Mouse (Mus musculus): ENCODE measurements around the gene Map2k7.
"Not testable (repeated sequence)": the region's sequence is repeated elsewhere in the genome, so short reads cannot be mapped to it uniquely, and the experiment has no call there.

Map2k7 gene

GRCm38 (mm10) chr8:4226323-4226722 lies 12.2 kb upstream of the Map2k7 start:
- DNase-seq (ENCODE audit: low read depth in 1 of 2, low spot score in 2 of 2), result no peak

GRCm38 (mm10) chr8:4226739-4227347 lies 11.7 kb upstream of the Map2k7 start, which contains the start of gene Lrrc8e:
TSS of gene Lrrc8e (plus strand) at chr8:4226827.
- DNase-seq (ENCODE audit: low read depth in 1 of 2, low spot score in 2 of 2), result no peak

GRCm38 (mm10) chr8:4227919-4228318 lies 10.6 kb upstream of the Map2k7 start:
- no peak for DNase-seq (ENCODE audit: low read depth in 1 of 2, low spot score in 2 of 2)

GRCm38 (mm10) chr8:4229784-4230183 lies 8.8 kb upstream of the Map2k7 start:
- DNase-seq (ENCODE audit: low read depth in 1 of 2, low spot score in 2 of 2), result no peak

- no peak for DNase-seq (ENCODE audit: low read depth in 1 of 2, low spot score in 2 of 2)
Observed at GRCm38 (mm10) chr8:4230612-4231351, 7.8 kb upstream of the Map2k7 start.

- DNase-seq (ENCODE audit: low read depth in 1 of 2, low spot score in 2 of 2), result no peak
Observed at GRCm38 (mm10) chr8:4237814-4238433, 616 bp upstream of the Map2k7 start.

GRCm38 (mm10) chr8:4239193-4239890 lies 802 bp downstream of the Map2k7 start:
- no peak for DNase-seq (ENCODE audit: low read depth in 1 of 2, low spot score in 2 of 2)

- no peak for DNase-seq (ENCODE audit: low read depth in 1 of 2, low spot score in 2 of 2)
Observed at GRCm38 (mm10) chr8:4245061-4245460, 6.5 kb downstream of the Map2k7 start.

GRCm38 (mm10) chr8:4245737-4246136 lies 7.2 kb downstream of the Map2k7 start:
- DNase-seq (ENCODE audit: low read depth in 1 of 2, low spot score in 2 of 2), result no peak

- DNase-seq (ENCODE audit: low read depth in 1 of 2, low spot score in 2 of 2), result no peak
Observed at GRCm38 (mm10) chr8:4247241-4247640, 8.7 kb downstream of the Map2k7 start.

GRCm38 (mm10) chr8:4247951-4248540 lies 9.5 kb downstream of the Map2k7 start, which contains the start of gene Tgfbr3l:
TSS of gene Tgfbr3l (plus strand) at chr8:4248214.
- no peak for DNase-seq (ENCODE audit: low read depth in 1 of 2, low spot score in 2 of 2)

GRCm38 (mm10) chr8:4249213-4249612 lies 10.7 kb downstream of the Map2k7 start:
- no peak for DNase-seq (ENCODE audit: low read depth in 1 of 2, low spot score in 2 of 2)

GRCm38 (mm10) chr8:4250306-4250970 lies 11.9 kb downstream of the Map2k7 start:
- DNase-seq (ENCODE audit: low read depth in 1 of 2, low spot score in 2 of 2), result peak; percentile 46 to 74

- no peak for DNase-seq (ENCODE audit: low read depth in 1 of 2, low spot score in 2 of 2)
Observed at GRCm38 (mm10) chr8:4252116-4252760, 13.7 kb downstream of the Map2k7 start.

GRCm38 (mm10) chr8:4252934-4253841 lies 14.6 kb downstream of the Map2k7 start, which contains the start of gene Snapc2:
TSS of gene Snapc2 (plus strand) at chr8:4253080.
- DNase-seq (ENCODE audit: low read depth in 1 of 2, low spot score in 2 of 2), result peak; percentile 75 to 88

- no peak for DNase-seq (ENCODE audit: low read depth in 1 of 2, low spot score in 2 of 2)
Observed at GRCm38 (mm10) chr8:4254001-4254400, 15.5 kb downstream of the Map2k7 start.

GRCm38 (mm10) chr8:4255471-4255870 lies 16.9 kb downstream of the Map2k7 start:
- DNase-seq (ENCODE audit: low read depth in 1 of 2, low spot score in 2 of 2), result not testable (repeated sequence)

GRCm38 (mm10) chr8:4256911-4257310 lies 18.4 kb downstream of the Map2k7 start:
- no peak for DNase-seq (ENCODE audit: low read depth in 1 of 2, low spot score in 2 of 2)

GRCm38 (mm10) chr8:4257350-4257749 lies 18.8 kb downstream of the Map2k7 start:
- DNase-seq (ENCODE audit: low read depth in 1 of 2, low spot score in 2 of 2), result no peak

All from monocyte, adult 2 months (primary cell).